Comparison of ENCODE assay signal across 18 mouse cellular contexts in genomic region chr1:24664158-24664557, GRCm38 (mm10). TPM values are rescaled to one million over a fixed set of nuclear protein-coding genes. Genes with fewer than 3 reads are reported as not detected.
A peak's percentile ranks its signal among the peaks of the same experiment; 100 is the strongest.
DNase-seq lines count a peak whose midpoint lies in the region; TF ChIP-seq lines count a peak whose summit lies in the region.
"Had no signal": no experiment of that assay in that cellular context is flagged by ENCODE, and none has a peak within 500 bp of the region (broad histone marks: within the 10 kb centered on the region; RNA-seq: fewer than 3 reads in every experiment).

No protein-coding gene starts in this region.

- intact Hi-C loops in left cerebral cortex, adult 2 months (cut with DNase I), result loop anchor here (2.0 to 5.0 kb wide), 3 partner anchors 77 to 205 kb away; partner anchors contain the start of gene Col19a1
- intact Hi-C loops in left cerebral cortex, postnatal 10 days (cut with DNase I), result no loop called here

- no peak overlapping the region for H3K4me3 ChIP-seq in left cerebral cortex, adult 2 months
- H3K4me3 ChIP-seq in cortical plate, adult 2 months (ENCODE audit: insufficient read depth, low read length), result no peak overlapping the region
- H3K4me3 ChIP-seq: embryonic facial prominence, embryonic 13.5 days; embryonic facial prominence, embryonic 15.5 days; erythroblast, embryonic 14.5 days; forebrain, embryonic 10.5 days; forebrain, embryonic 12.5 days had no signal

- no peak for TF ChIP-seq POLR2A in cortical plate, adult 2 months (IDR thresholded peaks at IDR 0.05; ENCODE audit: extremely low read depth, insufficient read depth, low read length)

- DNase-seq in left cerebral cortex, adult 2 months (ENCODE audit: extremely low spot score in 1 of 2, low spot score in 2 of 2), result no peak
- no peak for DNase-seq in left cerebral cortex, postnatal 10 days (ENCODE audit: extremely low spot score in 1 of 2, low spot score in 2 of 2)
- DNase-seq in spleen, postnatal 14 days (ENCODE audit: low spot score in 2 of 2), result no peak
- no peak for DNase-seq in thymus, postnatal 14 days
- DNase-seq: adrenal gland, adult 2 months; adrenal gland, postnatal 10 days; adrenal gland, postnatal 25 days; cerebellum, adult 11-12 months; cerebellum, adult 2 months; cerebellum, postnatal 10 days; cerebellum, postnatal 25 days; embryo, embryonic 11 days had no signal

- H3K27ac ChIP-seq in left cerebral cortex, adult 2 months, result peak overlapping the region; percentile 60; the same call in 1 of the 2 replicates
- peak overlapping the region; percentile 81 for H3K27ac ChIP-seq in cortical plate, adult 2 months (ENCODE audit: insufficient read depth, low read length)
- H3K27ac ChIP-seq: embryonic facial prominence, embryonic 13.5 days; embryonic facial prominence, embryonic 15.5 days; forebrain, embryonic 10.5 days; forebrain, embryonic 12.5 days had no signal

- no peak for TF ChIP-seq CTCF in left cerebral cortex, adult 2 months (IDR thresholded peaks at IDR 0.05)
- TF ChIP-seq CTCF in cortical plate, adult 2 months (IDR thresholded peaks at IDR 0.05; ENCODE audit: extremely low read depth, insufficient read depth, low read length), result no peak

- H3K4me1 ChIP-seq in cortical plate, adult 2 months (ENCODE audit: control insufficient read depth, insufficient read depth, low read length), result peaks cover 3% of the 10 kb centered on the region; the same call in 1 of the 2 replicates
- H3K4me1 ChIP-seq: embryonic facial prominence, embryonic 13.5 days; embryonic facial prominence, embryonic 15.5 days; forebrain, embryonic 10.5 days; forebrain, embryonic 12.5 days had no signal

RNA-seq across cellular contexts. Expression of gene Lmbrd1, which starts 14.3 kb away (rescaled TPM):
- total RNA-seq in left cerebral cortex, adult 2 months (2021), result 100 to 1,000 TPM; 132 to 136 TPM
- total RNA-seq in left cerebral cortex, postnatal 10 days (2021), result 10 to 100 TPM; 87.3 to 96.0 TPM
- 101 and 105 TPM in 2 replicates for polyA plus RNA-seq in cortical plate, adult 2 months (2012; rRNA removed)
